Mouse (Mus musculus): Measurements from ENCODE around the gene Ndufaf5. TPM values are rescaled to one million over a fixed set of nuclear protein-coding genes. Genes with fewer than 3 reads are reported as not detected.

Gene Ndufaf5
- polyA plus RNA-seq, 1 experiment from 2014 or later = 32.3 TPM

DNA sequence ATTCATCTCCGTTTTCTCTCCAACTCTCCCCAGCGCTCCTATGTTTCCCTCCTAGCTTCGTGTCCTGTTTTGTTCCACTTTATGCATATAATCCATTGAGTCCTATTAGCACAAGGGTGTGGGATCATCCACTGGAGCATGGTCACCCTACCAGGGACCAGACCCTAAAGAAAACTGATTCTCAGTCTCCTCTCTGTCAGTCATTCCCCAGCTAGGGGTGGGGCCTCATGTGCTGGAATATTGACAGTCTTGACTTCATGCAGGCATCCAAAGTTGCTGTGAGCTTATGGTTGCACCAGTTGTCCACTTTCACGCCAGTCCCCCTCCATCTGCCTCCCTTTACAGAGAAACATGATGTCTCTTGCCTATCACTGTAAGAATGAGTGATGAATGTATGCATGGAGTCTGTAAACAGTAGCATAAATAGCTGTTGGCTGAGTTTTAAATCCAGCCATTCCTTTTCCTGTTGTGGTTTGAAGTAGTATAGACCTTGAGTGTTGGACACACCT, 44.1 kb downstream of the Ndufaf5 start:
- no peak for ATAC-seq (ENCODE audit: extremely low read depth, insufficient number of reproducible peaks, low FRiP score, low TSS enrichment)
- Histone ChIP-seq H3K27me3 (replicated peaks) (no peaks in the 10 kb centered on the region), H3K4me2 (no peak overlapping the region), H3K27ac (replicated peaks) (no peak overlapping the region), H3K4me1 (peaks cover 9% of the 10 kb centered on the region), H3K9ac (no peak overlapping the region), H3K4me3 (no peak overlapping the region), H3K9me3 (no peaks in the 10 kb centered on the region), H3K36me3 (no peaks in the 10 kb centered on the region)
- whole genome bisulfite sequencing = 90% methylated on average over 4 of the region's 4 CpGs

GRCm38 (mm10) chr2:140215415-140215814, 45.0 kb downstream of the Ndufaf5 start:
- Histone ChIP-seq H3K9me3 (no peaks in the 10 kb centered on the region), H3K9ac (no peak overlapping the region), H3K27me3 (replicated peaks) (no peaks in the 10 kb centered on the region), H3K36me3 (no peaks in the 10 kb centered on the region), H3K4me2 (no peak overlapping the region), H3K27ac (replicated peaks) (no peak overlapping the region), H3K4me1 (peaks cover under 1% of the 10 kb centered on the region; the same call in 1 of the 2 replicates), H3K4me3 (no peak overlapping the region)
- no peak for ATAC-seq (ENCODE audit: extremely low read depth, insufficient number of reproducible peaks, low FRiP score, low TSS enrichment)
- 62% methylated on average over 2 of the region's 2 CpGs for WGBS

DNA sequence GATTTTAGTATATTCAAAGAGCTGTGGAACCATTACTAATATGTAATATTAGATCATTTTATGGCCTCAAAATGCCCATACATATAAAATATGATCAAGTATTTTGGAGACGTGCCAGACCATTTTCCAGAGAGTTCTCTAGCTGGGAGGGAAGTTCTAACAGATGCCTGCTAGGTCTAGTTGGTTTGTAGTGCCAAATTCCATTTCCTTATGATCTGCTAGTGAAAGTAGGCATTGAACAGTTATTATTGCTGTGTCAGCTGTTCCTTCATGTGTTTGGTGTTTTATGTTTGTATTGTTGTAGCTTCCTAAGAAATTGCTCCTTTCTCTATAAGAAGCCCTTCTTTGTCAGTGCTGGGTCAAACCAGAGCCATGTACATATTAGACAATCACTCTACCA, 45.5 kb downstream of the Ndufaf5 start:
- Histone ChIP-seq H3K36me3 (no peaks in the 10 kb centered on the region), H3K27ac (replicated peaks) (no peak overlapping the region), H3K9me3 (no peaks in the 10 kb centered on the region), H3K4me1 (no peaks in the 10 kb centered on the region), H3K27me3 (replicated peaks) (no peaks in the 10 kb centered on the region), H3K4me2 (no peak overlapping the region), H3K4me3 (no peak overlapping the region), H3K9ac (no peak overlapping the region)
- 67% methylated on average over 1 of the region's 1 CpGs for WGBS
- ATAC-seq (ENCODE audit: extremely low read depth, insufficient number of reproducible peaks, low FRiP score, low TSS enrichment) = no peak

- H3K9me3 ChIP-seq = no peaks in the 10 kb centered on the region
- H3K4me3 ChIP-seq = no peak overlapping the region
- H3K4me2 ChIP-seq = no peak overlapping the region
- WGBS = 48% methylated on average over 8 of the region's 8 CpGs
- no peaks in the 10 kb centered on the region for H3K4me1 ChIP-seq
- no peaks in the 10 kb centered on the region for H3K27me3 ChIP-seq (replicated peaks)
- H3K9ac ChIP-seq = no peak overlapping the region
- H3K27ac ChIP-seq (replicated peaks) = no peak overlapping the region
- no peaks in the 10 kb centered on the region for H3K36me3 ChIP-seq
- no peak for ATAC-seq (ENCODE audit: extremely low read depth, insufficient number of reproducible peaks, low FRiP score, low TSS enrichment)
Measured at GRCm38 (mm10) chr2:140220325-140220724, 49.9 kb downstream of the Ndufaf5 start.

DNA sequence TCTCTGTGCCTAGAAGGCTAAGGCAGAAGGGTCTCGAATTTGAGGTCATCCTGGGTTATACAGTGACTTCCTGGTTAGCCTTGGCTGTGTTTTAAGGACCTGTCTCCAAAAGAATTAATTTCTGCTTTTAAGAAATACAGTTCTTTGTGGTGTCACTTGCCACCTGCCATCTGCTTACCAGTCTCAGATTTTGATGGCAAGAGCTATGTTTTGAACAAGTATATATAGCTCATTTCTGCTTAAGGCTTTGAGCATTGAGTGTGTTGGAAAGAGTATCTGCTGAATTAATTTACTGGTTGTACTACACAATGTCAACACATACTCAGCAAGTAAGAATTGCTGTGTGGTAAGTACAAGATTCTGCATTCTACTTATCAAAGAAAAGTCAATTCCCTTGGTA, 59.8 kb downstream of the Ndufaf5 start:
- no peak overlapping the region for H3K27ac ChIP-seq (replicated peaks)
- no peaks in the 10 kb centered on the region for H3K27me3 ChIP-seq (replicated peaks)
- ATAC-seq (ENCODE audit: extremely low read depth, insufficient number of reproducible peaks, low FRiP score, low TSS enrichment) = no peak
- no peak overlapping the region for H3K4me2 ChIP-seq
- no peak overlapping the region for H3K4me3 ChIP-seq
- H3K4me1 ChIP-seq = no peaks in the 10 kb centered on the region
- WGBS = 53% methylated on average over 1 of the region's 1 CpGs
- no peaks in the 10 kb centered on the region for H3K36me3 ChIP-seq
- no peak overlapping the region for H3K9ac ChIP-seq
- peaks cover 9% of the 10 kb centered on the region; the same call in 1 of the 2 replicates for H3K9me3 ChIP-seq

- H3K4me1 ChIP-seq = no peaks in the 10 kb centered on the region
- H3K9me3 ChIP-seq = peaks cover 9% of the 10 kb centered on the region; the same call in 1 of the 2 replicates
- no peak for ATAC-seq (ENCODE audit: extremely low read depth, insufficient number of reproducible peaks, low FRiP score, low TSS enrichment)
- no peak overlapping the region for H3K9ac ChIP-seq
- no peak overlapping the region for H3K4me3 ChIP-seq
- no peaks in the 10 kb centered on the region for H3K27me3 ChIP-seq (replicated peaks)
- peak overlapping the region; percentile 19 for H3K4me2 ChIP-seq
- no peaks in the 10 kb centered on the region for H3K36me3 ChIP-seq
- WGBS = 42% methylated on average over 6 of the region's 6 CpGs
- H3K27ac ChIP-seq (replicated peaks) = no peak overlapping the region
Measured at GRCm38 (mm10) chr2:140237245-140237644, 66.8 kb downstream of the Ndufaf5 start.

DNA sequence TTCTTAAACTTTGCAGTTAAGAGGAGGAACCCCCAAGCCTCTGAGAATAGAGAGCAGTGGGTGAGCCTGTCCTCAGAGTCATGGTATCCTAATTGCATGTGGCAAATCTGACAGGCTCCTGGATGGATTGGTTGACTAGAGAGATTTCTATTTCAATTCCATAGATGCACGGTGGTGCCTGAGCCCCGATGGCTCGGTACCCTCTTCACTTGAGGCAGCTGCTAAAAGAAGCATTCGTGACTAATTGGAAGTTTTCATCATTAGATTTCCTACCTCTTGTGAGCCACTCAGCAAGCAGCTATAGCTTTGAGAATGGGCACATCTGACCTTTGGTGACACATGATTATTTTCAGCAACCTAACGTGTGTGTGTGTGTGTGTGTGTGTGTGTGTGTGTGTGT, 71.9 kb downstream of the Ndufaf5 start:
- Histone ChIP-seq H3K9me3 (no peaks in the 10 kb centered on the region), H3K4me3 (no peak overlapping the region), H3K4me1 (no peaks in the 10 kb centered on the region), H3K9ac (no peak overlapping the region), H3K27ac (replicated peaks) (no peak overlapping the region), H3K36me3 (no peaks in the 10 kb centered on the region), H3K27me3 (replicated peaks) (no peaks in the 10 kb centered on the region), H3K4me2 (no peak overlapping the region)
- WGBS = 62% methylated on average over 5 of the region's 5 CpGs
- no peak for ATAC-seq (ENCODE audit: extremely low read depth, insufficient number of reproducible peaks, low FRiP score, low TSS enrichment)

GRCm38 (mm10) chr2:140243105-140243504, 72.7 kb downstream of the Ndufaf5 start:
- Histone ChIP-seq H3K9ac (no peak overlapping the region), H3K36me3 (no peaks in the 10 kb centered on the region), H3K4me1 (no peaks in the 10 kb centered on the region), H3K27me3 (replicated peaks) (no peaks in the 10 kb centered on the region), H3K4me2 (no peak overlapping the region), H3K27ac (replicated peaks) (no peak overlapping the region), H3K4me3 (no peak overlapping the region), H3K9me3 (no peaks in the 10 kb centered on the region)
- ATAC-seq (ENCODE audit: extremely low read depth, insufficient number of reproducible peaks, low FRiP score, low TSS enrichment) = no peak
- WGBS = 91% methylated on average over 5 of the region's 5 CpGs

Other genes with a start within 250 kb of the Ndufaf5 start
- 11.8 and 12.9 TPM in 2 replicates for gene Tasp1, start 103.8 kb upstream of the Ndufaf5 start, polyA plus RNA-seq (2015; fragmentation: Nextera tagmentation; extraction: Ambion mirVana)
- gene Gm17374, start 18.6 kb upstream of the Ndufaf5 start, polyA plus RNA-seq (2015; fragmentation: Nextera tagmentation; extraction: Ambion mirVana) = not detected in 2 replicates
- gene Esf1, start 85 bp upstream of the Ndufaf5 start, polyA plus RNA-seq (2015; fragmentation: Nextera tagmentation; extraction: Ambion mirVana) = 15.3 and 15.5 TPM in 2 replicates
- gene Sel1l2, start 219.1 kb downstream of the Ndufaf5 start, polyA plus RNA-seq (2015; fragmentation: Nextera tagmentation; extraction: Ambion mirVana) = not detected in 2 replicates
- 23.7 and 27.5 TPM in 2 replicates for gene Macrod2, start 224.7 kb downstream of the Ndufaf5 start, polyA plus RNA-seq (2015; fragmentation: Nextera tagmentation; extraction: Ambion mirVana)